Mouse (Mus musculus): ENCODE measurements around the gene Agtpbp1. TPM values are rescaled to one million over a fixed set of nuclear protein-coding genes. Genes with fewer than 3 reads are reported as not detected.

Agtpbp1 gene
- polyA plus RNA-seq, 1 experiment from 2014 or later = 55.6 TPM

GRCm38 (mm10) chr13:59565945-59566520, 19.0 kb downstream of the Agtpbp1 start:
- Histone ChIP-seq H3K36me3 (no peaks in the 10 kb centered on the region), H3K9me3 (no peaks in the 10 kb centered on the region), H3K4me1 (replicated peaks) (no peaks in the 10 kb centered on the region), H3K4me3 (no peak overlapping the region), H3K27me3 (no peaks in the 10 kb centered on the region), H3K4me2 (no peak overlapping the region), H3K9ac (no peak overlapping the region), H3K27ac (peak overlapping the region; percentile 44; the same call in 1 of the 2 replicates)
- 0 out of 2 replicates have a peak, but pooled peaks have one; percentile 57 for ATAC-seq (ENCODE audit: low FRiP score)
- 66% methylated on average over 9 of the region's 9 CpGs for WGBS

GRCm38 (mm10) chr13:59564923-59565322, 20.1 kb downstream of the Agtpbp1 start:
- H3K4me1 ChIP-seq (replicated peaks) = no peaks in the 10 kb centered on the region
- WGBS = 82% methylated on average over 10 of the region's 10 CpGs
- no peak overlapping the region for H3K27ac ChIP-seq
- H3K36me3 ChIP-seq = no peaks in the 10 kb centered on the region
- no peaks in the 10 kb centered on the region for H3K27me3 ChIP-seq
- no peaks in the 10 kb centered on the region for H3K9me3 ChIP-seq
- no peak for ATAC-seq (ENCODE audit: low FRiP score)
- H3K9ac ChIP-seq = no peak overlapping the region
- H3K4me3 ChIP-seq = no peak overlapping the region
- no peak overlapping the region for H3K4me2 ChIP-seq

GRCm38 (mm10) chr13:59564505-59564904, 20.5 kb downstream of the Agtpbp1 start:
- Histone ChIP-seq H3K27ac (no peak overlapping the region), H3K9me3 (no peaks in the 10 kb centered on the region), H3K4me1 (replicated peaks) (no peaks in the 10 kb centered on the region), H3K4me2 (no peak overlapping the region), H3K36me3 (no peaks in the 10 kb centered on the region), H3K9ac (no peak overlapping the region), H3K27me3 (no peaks in the 10 kb centered on the region), H3K4me3 (no peak overlapping the region)
- no peak for ATAC-seq (ENCODE audit: low FRiP score)
- WGBS = 93% methylated on average over 4 of the region's 4 CpGs

- Histone ChIP-seq H3K9me3 (no peaks in the 10 kb centered on the region), H3K4me2 (no peak overlapping the region), H3K4me3 (no peak overlapping the region), H3K9ac (no peak overlapping the region), H3K4me1 (replicated peaks) (peaks cover 9% of the 10 kb centered on the region), H3K27ac (no peak overlapping the region), H3K27me3 (no peaks in the 10 kb centered on the region), H3K36me3 (no peaks in the 10 kb centered on the region)
- ATAC-seq (ENCODE audit: low FRiP score) = no peak
- 88% methylated on average over 2 of the region's 2 CpGs for WGBS
Measured at GRCm38 (mm10) chr13:59562471-59562870, 22.6 kb downstream of the Agtpbp1 start.

GRCm38 (mm10) chr13:59558776-59559175, 26.3 kb downstream of the Agtpbp1 start:
- Histone ChIP-seq H3K4me1 (replicated peaks) (peaks cover 27% of the 10 kb centered on the region), H3K27ac (no peak overlapping the region), H3K4me2 (no peak overlapping the region; the same call in 1 of the 2 replicates), H3K9me3 (no peaks in the 10 kb centered on the region), H3K4me3 (no peak overlapping the region), H3K27me3 (no peaks in the 10 kb centered on the region), H3K9ac (no peak overlapping the region), H3K36me3 (no peaks in the 10 kb centered on the region)
- 93% methylated on average over 5 of the region's 5 CpGs for WGBS
- ATAC-seq (ENCODE audit: low FRiP score) = no peak

GRCm38 (mm10) chr13:59557185-59557985, 27.6 kb downstream of the Agtpbp1 start:
- H3K9ac ChIP-seq = peak overlapping the region; percentile 86
- no peaks in the 10 kb centered on the region for H3K27me3 ChIP-seq
- peak overlapping the region; percentile 86 for H3K4me2 ChIP-seq
- no peaks in the 10 kb centered on the region for H3K36me3 ChIP-seq
- peak overlapping the region; percentile 89 for H3K27ac ChIP-seq
- no peaks in the 10 kb centered on the region for H3K9me3 ChIP-seq
- H3K4me3 ChIP-seq = peak overlapping the region; percentile 82
- WGBS = 2% methylated on average over 44 of the region's 73 CpGs
- peak; percentile 92 for ATAC-seq (ENCODE audit: low FRiP score)
- peaks cover 27% of the 10 kb centered on the region for H3K4me1 ChIP-seq (replicated peaks)

GRCm38 (mm10) chr13:59556670-59557069, 28.4 kb downstream of the Agtpbp1 start:
- peak; percentile 78 for ATAC-seq (ENCODE audit: low FRiP score)
- Histone ChIP-seq H3K4me3 (peak overlapping the region; percentile 82), H3K9ac (peak overlapping the region; percentile 86), H3K27me3 (no peaks in the 10 kb centered on the region), H3K36me3 (no peaks in the 10 kb centered on the region), H3K27ac (peak overlapping the region; percentile 89), H3K9me3 (no peaks in the 10 kb centered on the region), H3K4me2 (peak overlapping the region; percentile 86), H3K4me1 (replicated peaks) (peaks cover 30% of the 10 kb centered on the region)
- under 1% methylated on average over 43 of the region's 45 CpGs for WGBS

GRCm38 (mm10) chr13:59555613-59556192, 29.3 kb downstream of the Agtpbp1 start:
- Histone ChIP-seq H3K36me3 (no peaks in the 10 kb centered on the region), H3K9me3 (no peaks in the 10 kb centered on the region), H3K4me1 (replicated peaks) (peaks cover 30% of the 10 kb centered on the region), H3K4me3 (peak overlapping the region; percentile 82), H3K27me3 (no peaks in the 10 kb centered on the region), H3K4me2 (peak overlapping the region; percentile 86), H3K27ac (no peak overlapping the region), H3K9ac (peak overlapping the region; percentile 65; the same call in 1 of the 2 replicates)
- no peak for ATAC-seq (ENCODE audit: low FRiP score)
- 60% methylated on average over 8 of the region's 8 CpGs for WGBS

- no peaks in the 10 kb centered on the region for H3K36me3 ChIP-seq
- H3K27ac ChIP-seq = no peak overlapping the region
- no peaks in the 10 kb centered on the region for H3K9me3 ChIP-seq
- H3K4me3 ChIP-seq = peak overlapping the region; percentile 82
- H3K9ac ChIP-seq = peak overlapping the region; percentile 65
- WGBS = 73% methylated on average over 17 of the region's 17 CpGs
- no peak for ATAC-seq (ENCODE audit: low FRiP score)
- peaks cover 30% of the 10 kb centered on the region for H3K4me1 ChIP-seq (replicated peaks)
- H3K4me2 ChIP-seq = peak overlapping the region; percentile 86
- H3K27me3 ChIP-seq = no peaks in the 10 kb centered on the region
Measured at GRCm38 (mm10) chr13:59554772-59555505, 30.1 kb downstream of the Agtpbp1 start.

- Histone ChIP-seq H3K4me1 (replicated peaks) (peaks cover 25% of the 10 kb centered on the region), H3K27me3 (no peaks in the 10 kb centered on the region), H3K36me3 (no peaks in the 10 kb centered on the region), H3K27ac (no peak overlapping the region), H3K4me3 (no peak overlapping the region), H3K9ac (no peak overlapping the region), H3K4me2 (no peak overlapping the region), H3K9me3 (no peaks in the 10 kb centered on the region)
- WGBS = 71% methylated on average over 2 of the region's 2 CpGs
- no peak for ATAC-seq (ENCODE audit: low FRiP score)
Measured at GRCm38 (mm10) chr13:59552751-59553150, 32.3 kb downstream of the Agtpbp1 start.

- no peak overlapping the region for H3K4me3 ChIP-seq
- no peak overlapping the region for H3K9ac ChIP-seq
- no peaks in the 10 kb centered on the region for H3K36me3 ChIP-seq
- no peak overlapping the region for H3K27ac ChIP-seq
- H3K4me2 ChIP-seq = no peak overlapping the region
- no peaks in the 10 kb centered on the region for H3K9me3 ChIP-seq
- 89% methylated on average over 5 of the region's 5 CpGs for WGBS
- no peaks in the 10 kb centered on the region for H3K27me3 ChIP-seq
- no peak for ATAC-seq (ENCODE audit: low FRiP score)
- H3K4me1 ChIP-seq (replicated peaks) = peaks cover 26% of the 10 kb centered on the region
Measured at GRCm38 (mm10) chr13:59552286-59552685, 32.7 kb downstream of the Agtpbp1 start.

GRCm38 (mm10) chr13:59549318-59549798, 35.7 kb downstream of the Agtpbp1 start:
- Histone ChIP-seq H3K9ac (no peak overlapping the region), H3K4me3 (no peak overlapping the region), H3K4me1 (replicated peaks) (peaks cover 30% of the 10 kb centered on the region), H3K4me2 (no peak overlapping the region), H3K9me3 (no peaks in the 10 kb centered on the region), H3K27ac (no peak overlapping the region), H3K27me3 (no peaks in the 10 kb centered on the region), H3K36me3 (no peaks in the 10 kb centered on the region)
- ATAC-seq (ENCODE audit: low FRiP score) = no peak
- WGBS = 72% methylated on average over 1 of the region's 1 CpGs
